Mouse (Mus musculus): ENCODE measurements at regions not wholly inside any gene's neighbourhood (a gene's known extent, or its start where the extent isn't known, plus 50 kb on each side); places are given as distances from the start of the nearest gene placed in this dataset.
"Not testable (repeated sequence)": the region's sequence is repeated elsewhere in the genome, so short reads cannot be mapped to it uniquely, and the experiment has no call there.

DNA sequence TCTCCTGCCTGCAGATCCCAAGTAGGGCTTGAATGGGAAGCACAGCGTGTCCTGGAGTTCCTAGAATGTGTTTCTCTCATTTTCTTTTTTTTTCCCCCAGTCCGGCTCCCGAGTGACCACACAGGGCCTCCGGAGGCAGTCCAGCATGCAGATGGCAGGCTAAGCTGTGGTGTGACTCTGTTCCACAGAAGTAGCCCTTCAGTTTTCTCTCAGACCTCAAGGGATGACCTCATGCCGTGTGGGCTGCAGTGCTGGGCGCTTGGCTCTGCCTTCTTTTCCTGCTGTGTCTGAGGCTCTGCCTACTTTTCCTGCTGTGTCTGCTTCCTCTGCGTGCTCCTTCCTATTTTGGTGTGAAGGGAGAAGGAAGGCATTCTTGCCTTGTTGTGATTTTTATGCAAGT is 230.8 kb downstream of the Cd109 start:
- Histone ChIP-seq H3K36me3 (no peaks in the 10 kb centered on the region), H3K27ac (replicated peaks) (no peak overlapping the region), H3K27me3 (ENCODE audit: low read depth, poor library complexity, severe bottlenecking) (no peaks in the 10 kb centered on the region), H3K4me3 (no peak overlapping the region), H3K4me1 (peaks cover 5% of the 10 kb centered on the region), H3K9me3 (replicated peaks) (no peaks in the 10 kb centered on the region)
- DNase-seq (ENCODE audit: low spot score): peak; percentile 16
- 44% methylated on average over 7 of the region's 7 CpGs for WGBS

DNA sequence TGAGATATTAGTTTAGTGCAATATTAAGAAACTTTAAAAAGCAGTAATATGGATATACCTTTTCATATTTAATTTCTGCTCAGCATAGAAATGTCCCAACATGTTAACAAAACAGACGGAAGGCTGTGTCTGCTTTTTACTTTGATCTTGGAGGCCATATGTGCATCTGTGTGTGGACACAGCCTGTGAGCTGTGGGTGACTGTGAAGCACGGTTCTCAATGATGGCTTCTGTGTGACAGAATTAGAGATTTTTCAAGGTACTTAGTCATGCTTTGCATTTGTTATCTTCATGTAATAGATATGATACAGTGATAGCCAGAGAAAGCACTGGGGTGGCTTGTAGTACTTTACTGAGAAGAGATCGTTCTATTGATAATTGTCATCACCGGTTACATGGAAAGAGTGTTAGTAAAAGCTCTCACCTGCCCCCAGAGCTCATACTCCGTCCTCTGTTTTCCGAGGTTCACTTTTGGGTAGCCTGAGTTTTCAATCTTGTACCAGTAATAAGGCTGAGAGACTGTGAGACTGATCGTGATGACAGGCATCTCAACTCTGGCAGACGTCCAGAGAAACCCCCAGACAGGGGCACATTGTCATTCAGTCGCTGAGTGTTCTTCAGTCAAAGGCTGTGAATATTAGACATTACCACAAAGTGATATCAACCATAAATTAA is 232.7 kb downstream of the Cd109 start:
- Histone ChIP-seq H3K9me3 (replicated peaks) (no peaks in the 10 kb centered on the region), H3K4me1 (peaks cover 5% of the 10 kb centered on the region), H3K27me3 (ENCODE audit: low read depth, poor library complexity, severe bottlenecking) (no peaks in the 10 kb centered on the region), H3K27ac (replicated peaks) (no peak overlapping the region), H3K4me3 (no peak overlapping the region), H3K36me3 (no peaks in the 10 kb centered on the region)
- whole genome bisulfite sequencing: 88% methylated on average over 9 of the region's 9 CpGs
- DNase-seq (ENCODE audit: low spot score): no peak

GRCm38 (mm10) chr9:78848564-78848893 is 233.2 kb downstream of the Cd109 start:
- not testable (repeated sequence) for H3K27ac ChIP-seq (replicated peaks); H3K4me1 ChIP-seq; H3K9me3 ChIP-seq (replicated peaks); H3K27me3 ChIP-seq (ENCODE audit: low read depth, poor library complexity, severe bottlenecking); DNase-seq (ENCODE audit: low spot score); H3K4me3 ChIP-seq; H3K36me3 ChIP-seq
- WGBS: 76% methylated on average over 1 of the region's 1 CpGs

- Histone ChIP-seq H3K4me3 (no peak overlapping the region), H3K36me3 (no peaks in the 10 kb centered on the region), H3K27me3 (ENCODE audit: low read depth, poor library complexity, severe bottlenecking) (no peaks in the 10 kb centered on the region), H3K27ac (replicated peaks) (no peak overlapping the region), H3K9me3 (replicated peaks) (no peaks in the 10 kb centered on the region), H3K4me1 (no peaks in the 10 kb centered on the region)
- 93% methylated on average over 1 of the region's 1 CpGs for WGBS
- DNase-seq (ENCODE audit: low spot score): no peak
Measured at GRCm38 (mm10) chr9:78856981-78857380, 241.6 kb downstream of the Cd109 start.

- Histone ChIP-seq H3K27me3 (ENCODE audit: low read depth, poor library complexity, severe bottlenecking) (no peaks in the 10 kb centered on the region), H3K4me3 (no peak overlapping the region), H3K4me1 (no peaks in the 10 kb centered on the region), H3K36me3 (no peaks in the 10 kb centered on the region), H3K9me3 (replicated peaks) (no peaks in the 10 kb centered on the region), H3K27ac (replicated peaks) (no peak overlapping the region)
- no peak for DNase-seq (ENCODE audit: low spot score)
- 90% methylated on average over 2 of the region's 2 CpGs for WGBS
Measured at GRCm38 (mm10) chr9:78859956-78860355, 244.6 kb downstream of the Cd109 start.

- DNase-seq (ENCODE audit: low spot score): no peak
- no peak overlapping the region for H3K4me3 ChIP-seq
- WGBS: 85% methylated on average over 2 of the region's 2 CpGs
- H3K4me1 ChIP-seq: peaks cover 5% of the 10 kb centered on the region; the same call in 1 of the 2 replicates
- H3K36me3 ChIP-seq: no peaks in the 10 kb centered on the region
- H3K9me3 ChIP-seq (replicated peaks): no peaks in the 10 kb centered on the region
- H3K27ac ChIP-seq (replicated peaks): no peak overlapping the region
- no peaks in the 10 kb centered on the region for H3K27me3 ChIP-seq (ENCODE audit: low read depth, poor library complexity, severe bottlenecking)
Measured at GRCm38 (mm10) chr9:78872561-78872960, 257.2 kb downstream of the Cd109 start.

GRCm38 (mm10) chr9:78879955-78880642 is 264.8 kb downstream of the Cd109 start:
- Histone ChIP-seq H3K9me3 (replicated peaks) (no peaks in the 10 kb centered on the region), H3K27ac (replicated peaks) (peak overlapping the region; percentile 85), H3K4me3 (no peak overlapping the region), H3K4me1 (peaks cover 32% of the 10 kb centered on the region), H3K27me3 (ENCODE audit: low read depth, poor library complexity, severe bottlenecking) (no peaks in the 10 kb centered on the region), H3K36me3 (no peaks in the 10 kb centered on the region)
- DNase-seq (ENCODE audit: low spot score): peak; percentile 48
- WGBS: 39% methylated on average over 6 of the region's 6 CpGs

- H3K4me3 ChIP-seq: no peak overlapping the region
- no peak for DNase-seq (ENCODE audit: low spot score)
- no peaks in the 10 kb centered on the region for H3K27me3 ChIP-seq (ENCODE audit: low read depth, poor library complexity, severe bottlenecking)
- H3K4me1 ChIP-seq: peaks cover 32% of the 10 kb centered on the region
- H3K9me3 ChIP-seq (replicated peaks): no peaks in the 10 kb centered on the region
- peak overlapping the region; percentile 85 for H3K27ac ChIP-seq (replicated peaks)
- 24% methylated on average over 4 of the region's 4 CpGs for WGBS
- H3K36me3 ChIP-seq: no peaks in the 10 kb centered on the region
Measured at GRCm38 (mm10) chr9:78880643-78881306, 265.4 kb downstream of the Cd109 start.

DNA sequence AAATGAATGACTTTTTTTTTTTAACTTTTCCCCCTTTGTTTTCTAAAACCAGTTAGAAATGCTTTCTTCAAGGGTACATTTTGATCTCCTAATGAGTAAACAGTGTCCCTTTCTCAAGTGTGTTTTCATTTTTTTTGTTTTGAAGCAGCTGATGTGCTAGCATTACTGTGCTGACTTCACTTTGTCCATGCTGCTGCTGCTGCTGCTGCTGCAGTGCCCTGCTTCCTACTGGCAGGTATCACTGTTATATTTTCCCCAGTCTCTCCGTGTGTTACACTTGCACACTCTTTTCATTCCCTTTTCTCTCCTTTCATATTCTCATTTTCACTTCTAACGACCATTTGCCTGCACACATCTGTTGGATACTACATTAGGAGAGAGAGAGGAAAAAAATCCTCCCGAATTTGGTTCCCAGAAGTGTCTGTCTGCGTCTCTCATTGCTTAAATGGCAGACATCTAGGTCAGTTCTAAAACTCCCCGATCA is 266.0 kb downstream of the Cd109 start:
- no peaks in the 10 kb centered on the region for H3K27me3 ChIP-seq (ENCODE audit: low read depth, poor library complexity, severe bottlenecking)
- WGBS: 64% methylated on average over 5 of the region's 5 CpGs
- peak overlapping the region; percentile 85 for H3K27ac ChIP-seq (replicated peaks)
- DNase-seq (ENCODE audit: low spot score): no peak
- H3K36me3 ChIP-seq: no peaks in the 10 kb centered on the region
- peaks cover 32% of the 10 kb centered on the region for H3K4me1 ChIP-seq
- H3K9me3 ChIP-seq (replicated peaks): no peaks in the 10 kb centered on the region
- H3K4me3 ChIP-seq: no peak overlapping the region

- 82% methylated on average over 9 of the region's 9 CpGs for WGBS
Measured at GRCm38 (mm10) chr9:78903211-78903610, 287.9 kb downstream of the Cd109 start.

GRCm38 (mm10) chr9:78917336-78917735 is 302.0 kb downstream of the Cd109 start:
- DNase-seq (ENCODE audit: low spot score): no peak
- no peak overlapping the region for H3K4me3 ChIP-seq
- H3K36me3 ChIP-seq: no peaks in the 10 kb centered on the region
- H3K27me3 ChIP-seq (ENCODE audit: low read depth, poor library complexity, severe bottlenecking): no peaks in the 10 kb centered on the region
- H3K27ac ChIP-seq (replicated peaks): no peak overlapping the region
- WGBS: 91% methylated on average over 1 of the region's 1 CpGs
- no peaks in the 10 kb centered on the region for H3K4me1 ChIP-seq
- no peaks in the 10 kb centered on the region for H3K9me3 ChIP-seq (replicated peaks)

More at GRCm38 (mm10) chr9:78903211-78903610, 287.9 kb downstream of the Cd109 start:
- no peaks in the 10 kb centered on the region for H3K27me3 ChIP-seq (ENCODE audit: low read depth, poor library complexity, severe bottlenecking)
- H3K4me1 ChIP-seq: no peaks in the 10 kb centered on the region
- no peaks in the 10 kb centered on the region for H3K9me3 ChIP-seq (replicated peaks)
- H3K27ac ChIP-seq (replicated peaks): no peak overlapping the region
- no peak overlapping the region for H3K4me3 ChIP-seq
- DNase-seq (ENCODE audit: low spot score): no peak
- H3K36me3 ChIP-seq: no peaks in the 10 kb centered on the region

GRCm38 (mm10) chr9:78925977-78926593 is 310.7 kb downstream of the Cd109 start:
- Histone ChIP-seq H3K36me3 (no peaks in the 10 kb centered on the region), H3K27me3 (ENCODE audit: low read depth, poor library complexity, severe bottlenecking) (no peaks in the 10 kb centered on the region), H3K4me1 (peaks cover 9% of the 10 kb centered on the region), H3K27ac (replicated peaks) (no peak overlapping the region), H3K4me3 (no peak overlapping the region), H3K9me3 (replicated peaks) (no peaks in the 10 kb centered on the region)
- no peak for DNase-seq (ENCODE audit: low spot score)
- 85% methylated on average over 7 of the region's 7 CpGs for WGBS

DNA sequence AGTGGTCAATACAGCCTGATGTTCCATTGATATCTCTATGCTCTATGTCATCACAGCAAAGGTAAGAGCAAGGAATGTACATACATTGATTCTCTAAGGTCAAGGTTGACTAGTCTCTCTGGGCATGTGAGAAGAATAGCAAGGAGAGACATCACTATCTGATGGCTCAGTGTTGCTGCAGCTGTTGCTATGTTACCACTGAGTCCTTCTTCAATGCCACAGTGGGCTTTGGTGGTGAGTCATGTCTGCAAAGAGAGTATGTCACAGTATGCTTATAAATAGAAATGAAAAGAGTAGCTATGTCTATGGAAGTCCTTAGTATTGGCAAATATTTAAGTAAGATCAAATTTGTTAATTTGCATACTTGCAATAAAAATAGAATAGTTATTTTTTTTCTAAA is 326.3 kb downstream of the Cd109 start:
- no peaks in the 10 kb centered on the region for H3K27me3 ChIP-seq (ENCODE audit: low read depth, poor library complexity, severe bottlenecking)
- DNase-seq (ENCODE audit: low spot score): no peak
- no peak overlapping the region for H3K27ac ChIP-seq (replicated peaks)
- no peaks in the 10 kb centered on the region for H3K36me3 ChIP-seq
- no peaks in the 10 kb centered on the region for H3K4me1 ChIP-seq
- H3K4me3 ChIP-seq: no peak overlapping the region
- no peaks in the 10 kb centered on the region for H3K9me3 ChIP-seq (replicated peaks)
